Comparison of ENCODE assay signal across 8 mouse cellular contexts in the genomic region with DNA sequence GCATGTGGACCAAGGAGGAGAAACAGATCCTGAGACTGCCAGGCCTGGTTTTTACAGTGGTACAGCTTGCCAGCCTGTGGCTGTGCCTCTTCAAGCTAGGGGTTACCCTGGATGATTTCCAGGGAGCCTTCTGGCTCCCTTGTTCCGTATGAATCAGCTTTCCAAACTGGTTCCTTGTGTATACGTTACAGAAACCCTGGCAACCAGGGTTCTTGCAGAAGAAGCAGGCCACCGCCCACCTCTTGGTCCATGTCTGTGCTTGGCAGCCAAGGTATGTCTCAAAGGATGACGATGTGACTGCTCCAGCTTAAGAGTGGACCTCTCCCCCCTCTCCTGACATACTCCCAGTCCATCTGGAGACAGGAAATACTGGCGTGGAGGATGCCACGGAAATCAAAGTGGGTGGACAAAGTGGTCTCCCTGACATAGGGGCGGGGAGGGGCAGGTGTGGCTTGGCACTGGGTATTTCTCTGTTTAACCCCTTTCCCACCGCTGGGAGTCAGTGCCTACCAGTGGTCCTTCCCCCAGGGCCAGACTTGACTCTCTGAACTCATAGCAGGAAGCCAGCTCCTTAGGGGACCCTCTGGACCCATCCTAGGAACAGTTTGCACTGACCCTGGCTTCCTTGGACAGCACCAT. TPM values are rescaled to one million over a fixed set of nuclear protein-coding genes. Genes with fewer than 3 reads are reported as not detected.
A peak's percentile ranks its signal among the peaks of the same experiment; 100 is the strongest.
DNase-seq lines count a peak whose midpoint lies in the region; ATAC-seq and TF ChIP-seq lines count a peak whose summit lies in the region.

No protein-coding gene starts in this region.

- TF ChIP-seq EP300 in CH12.LX (IDR thresholded peaks at IDR 0.05; ENCODE audit: low read length), result no peak

- in situ Hi-C loops in CH12.LX (cut with MboI; ENCODE audit: low pct_ligation_motif_present, low pct_unique_long_range_greater_than_20kb, low sequenced_read_pairs), result no loop called here

- peak overlapping the region; percentile 61 to 87 (median 76) for H3K4me3 ChIP-seq in CH12.LX (replicated peaks in 1 of 3; ENCODE audit: low read depth in 2 of 3, low read length in 2 of 3, poor library complexity in 1 of 3)
- peak overlapping the region; percentile 41 for H3K4me3 ChIP-seq in embryonic fibroblast, embryonic 13.5 days (ENCODE audit: insufficient read depth, low read length)
- peak overlapping the region; percentile 93 for H3K4me3 ChIP-seq in lung, embryonic 16.5 days (ENCODE audit: low read length)

- no peaks in the 10 kb centered on the region for H3K27me3 ChIP-seq in CH12.LX (replicated peaks)
- no peaks in the 10 kb centered on the region for H3K27me3 ChIP-seq in lung, embryonic 16.5 days (ENCODE audit: control insufficient read depth, insufficient read depth, low read depth, low read length)

- H3K9me3 ChIP-seq in CH12.LX (replicated peaks; ENCODE audit: low read length), result no peaks in the 10 kb centered on the region
- no peaks in the 10 kb centered on the region for H3K9me3 ChIP-seq in lung, embryonic 16.5 days (ENCODE audit: control insufficient read depth, low read length)

- H3K36me3 ChIP-seq in CH12.LX (replicated peaks in 1 of 2; ENCODE audit: control insufficient read depth in 1 of 2, insufficient read depth in 1 of 2, low read length in 1 of 2), result peaks cover 0 to 12% of the 10 kb centered on the region in 2 experiments
- no peaks in the 10 kb centered on the region for H3K36me3 ChIP-seq in lung, embryonic 16.5 days (ENCODE audit: control insufficient read depth, insufficient read depth, low read length)

- H3K4me2 ChIP-seq in CH12.LX (ENCODE audit: insufficient read depth, low read depth, poor library complexity, severe bottlenecking), result peak overlapping the region; percentile 58
- peak overlapping the region; percentile 84 for H3K4me2 ChIP-seq in lung, embryonic 16.5 days (ENCODE audit: low read depth, low read length)

- H3K27ac ChIP-seq in CH12.LX (ENCODE audit: insufficient read depth, low read depth), result no peak overlapping the region
- peak overlapping the region; percentile 57 for H3K27ac ChIP-seq in embryonic fibroblast, embryonic 13.5 days (ENCODE audit: insufficient read depth, low read length)
- peak overlapping the region; percentile 99 for H3K27ac ChIP-seq in lung, embryonic 16.5 days (ENCODE audit: low read length)

- 6% methylated on average over 8 of the region's 8 CpGs for WGBS in lung, embryonic 16.5 days

- no peak for DNase-seq in CH12.LX (ENCODE audit: extremely low read depth)
- peak; percentile 87 for DNase-seq in adipocyte (ENCODE audit: low spot score)
- DNase-seq in heart, postnatal 10 days, result peak; percentile 62 to 65
- DNase-seq in layer of hippocampus, adult 8-10 months (ENCODE audit: low spot score in 2 of 2), result peak; percentile 42 to 52
- DNase-seq in right cerebral cortex, postnatal 14 days, result peak; percentile 58

- ATAC-seq in lung, embryonic 16.5 days (ENCODE audit: low read depth), result peak; percentile 27
- ATAC-seq in inflammation-experienced regulatory T-cells, adult 6 months, result no peak

- H3K79me2 ChIP-seq in CH12.LX (replicated peaks; ENCODE audit: control insufficient read depth, extremely low read depth, insufficient read depth, poor library complexity, severe bottlenecking), result peaks cover 3% of the 10 kb centered on the region; the same call in 1 of the 2 replicates

- peak overlapping the region; percentile 53 for H3K9ac ChIP-seq in CH12.LX (ENCODE audit: insufficient read depth, low read depth)
- peak overlapping the region; percentile 83 for H3K9ac ChIP-seq in lung, embryonic 16.5 days (ENCODE audit: low read length)

- intact Hi-C loops in heart, postnatal 10 days (cut with DNase I), result no loop called here

- peaks cover 6 to 47% of the 10 kb centered on the region in 2 experiments; a peak in 3 of 4 replicates for H3K4me1 ChIP-seq in CH12.LX (ENCODE audit: control insufficient read depth in 1 of 2, insufficient read depth in 2 of 2)
- H3K4me1 ChIP-seq in embryonic fibroblast, embryonic 13.5 days (ENCODE audit: control insufficient read depth, insufficient read depth, low read length), result peaks cover 10% of the 10 kb centered on the region
- H3K4me1 ChIP-seq in lung, embryonic 16.5 days (replicated peaks; ENCODE audit: control insufficient read depth, insufficient read depth, low read length), result peaks cover 52% of the 10 kb centered on the region

- TF ChIP-seq POLR2A in CH12.LX (IDR thresholded peaks at IDR 0.05; ENCODE audit: low read depth, low read length), result no peak
- no peak for TF ChIP-seq POLR2A in embryonic fibroblast, embryonic 13.5 days (IDR thresholded peaks at IDR 0.05; ENCODE audit: low read depth, low read length)

- peak; percentile 32 for TF ChIP-seq RAD21 in CH12.LX (IDR thresholded peaks at IDR 0.05; ENCODE audit: low read depth, low read length)

- dilution Hi-C loops in CH12.LX (cut with MboI; ENCODE audit: extremely low pct_ligation_motif_present, extremely low pct_unique_long_range_greater_than_20kb, low sequenced_read_pairs), result no loop called here

- peak in 1 of 2 experiments; percentile 42; a peak in 1 of 4 replicates for TF ChIP-seq CTCF in CH12.LX (conservative IDR thresholded peaks at IDR 0.05 in 1 of 2, IDR thresholded peaks at IDR 0.05 in 1 of 2; ENCODE audit: low read depth in 2 of 2, low read length in 2 of 2)
- no peak for TF ChIP-seq CTCF in embryonic fibroblast, embryonic 13.5 days (IDR thresholded peaks at IDR 0.05; ENCODE audit: borderline replicate concordance, insufficient read depth, low read length)

TF ChIP-seq in CH12.LX, 34 proteins besides CTCF, POLR2A, EP300 and RAD21:
- TF ChIP-seq MAZ (IDR thresholded peaks at IDR 0.05; ENCODE audit: low read depth, low read length) (no peak), SMC3 (IDR thresholded peaks at IDR 0.05; ENCODE audit: low read depth, low read length) (peak; percentile 2; the same call in 1 of the 2 replicates)

RNA-seq across cellular contexts. Expression of gene Per2, which starts 0.8 kb away (rescaled TPM):
- total RNA-seq in CH12.LX (2012; rRNA removed) (4.2 and 4.7 TPM in 2 replicates), CH12.LX (2014; rRNA removed) (2.7 and 2.8 TPM in 2 replicates)
- polyA plus RNA-seq in CH12.LX (2012; ENCODE audit: insufficient read length, low read depth), result 5.2 and 5.8 TPM in 2 replicates
- polyA plus RNA-seq in embryonic fibroblast, embryonic 13.5 days (2011; ENCODE audit: insufficient read length, low read depth, missing spikeins), result 2.5 and 7.4 TPM in 2 replicates
- total RNA-seq in heart, postnatal 10 days (2021), result 10 to 100 TPM in 1 of 2 experiments, 1 to 10 TPM in 1; 7.5 to 21.1 TPM
- 10 to 100 TPM; 20.4 to 37.6 (median 30.4) TPM for total RNA-seq in layer of hippocampus, adult 8-10 months (2022)
- 10.7 and 12.2 TPM in 2 replicates for polyA plus RNA-seq in lung, embryonic 16.5 days (2015; fragmentation: Nextera tagmentation; extraction: Ambion mirVana)
- polyA plus RNA-seq in inflammation-experienced regulatory T-cells, adult 6 months (2017; shearing (Covaris generic)), result 1 to 10 TPM in 2 of 3 experiments, under 1 TPM in 1; 0.69 to 1.6 (median 1.2) TPM

RNA-seq across cellular contexts. Expression of gene Traf3ip1, which starts 36.1 kb away (rescaled TPM):
- total RNA-seq in CH12.LX (2012; rRNA removed), result 5.0 and 5.5 TPM in 2 replicates
- 5.1 and 5.9 TPM in 2 replicates for total RNA-seq in CH12.LX (2014; rRNA removed)
- polyA plus RNA-seq in CH12.LX (2012; ENCODE audit: insufficient read length, low read depth), result 7.5 and 10.0 TPM in 2 replicates
- 8.0 and 8.8 TPM in 2 replicates for polyA plus RNA-seq in embryonic fibroblast, embryonic 13.5 days (2011; ENCODE audit: insufficient read length, low read depth, missing spikeins)
- total RNA-seq in heart, postnatal 10 days (2021), result 1 to 10 TPM; 4.4 to 5.3 TPM
- 10 to 100 TPM; 13.3 to 14.6 (median 13.8) TPM for total RNA-seq in layer of hippocampus, adult 8-10 months (2022)
- polyA plus RNA-seq in lung, embryonic 16.5 days (2015; fragmentation: Nextera tagmentation; extraction: Ambion mirVana), result 12.8 and 13.0 TPM in 2 replicates
- polyA plus RNA-seq in inflammation-experienced regulatory T-cells, adult 6 months (2017; shearing (Covaris generic)), result 1 to 10 TPM; 3.3 to 4.8 (median 3.3) TPM

RNA-seq across cellular contexts. Expression of gene Hes6, which starts 44.5 kb away (rescaled TPM):
- 25.7 and 32.7 TPM in 2 replicates for total RNA-seq in CH12.LX (2012; rRNA removed)
- 14.6 and 15.4 TPM in 2 replicates for total RNA-seq in CH12.LX (2014; rRNA removed)
- 21.1 and 21.4 TPM in 2 replicates for polyA plus RNA-seq in CH12.LX (2012; ENCODE audit: insufficient read length, low read depth)
- 9.2 and 9.9 TPM in 2 replicates for polyA plus RNA-seq in embryonic fibroblast, embryonic 13.5 days (2011; ENCODE audit: insufficient read length, low read depth, missing spikeins)
- total RNA-seq in heart, postnatal 10 days (2021), result 10 to 100 TPM; 22.2 to 25.0 TPM
- total RNA-seq in layer of hippocampus, adult 8-10 months (2022), result 10 to 100 TPM; 15.0 to 20.8 (median 16.2) TPM
- polyA plus RNA-seq in lung, embryonic 16.5 days (2015; fragmentation: Nextera tagmentation; extraction: Ambion mirVana), result 73.2 and 77.2 TPM in 2 replicates
- polyA plus RNA-seq in inflammation-experienced regulatory T-cells, adult 6 months (2017; shearing (Covaris generic)), result 10 to 100 TPM; 11.0 to 13.3 (median 11.4) TPM

RNA-seq across cellular contexts. Expression of gene Ilkap, which starts 59.7 kb away (rescaled TPM):
- total RNA-seq in CH12.LX (2012; rRNA removed), result 77.9 and 98.8 TPM in 2 replicates
- total RNA-seq in CH12.LX (2014; rRNA removed), result 79.1 and 100 TPM in 2 replicates
- 101 and 115 TPM in 2 replicates for polyA plus RNA-seq in CH12.LX (2012; ENCODE audit: insufficient read length, low read depth)
- polyA plus RNA-seq in embryonic fibroblast, embryonic 13.5 days (2011; ENCODE audit: insufficient read length, low read depth, missing spikeins), result 64.5 and 66.5 TPM in 2 replicates
- 10 to 100 TPM; 48.5 to 54.9 TPM for total RNA-seq in heart, postnatal 10 days (2021)
- 10 to 100 TPM; 58.7 to 73.1 (median 64.3) TPM for total RNA-seq in layer of hippocampus, adult 8-10 months (2022)
- polyA plus RNA-seq in lung, embryonic 16.5 days (2015; fragmentation: Nextera tagmentation; extraction: Ambion mirVana), result 133 and 139 TPM in 2 replicates
- 10 to 100 TPM; 30.1 to 46.9 (median 37.7) TPM for polyA plus RNA-seq in inflammation-experienced regulatory T-cells, adult 6 months (2017; shearing (Covaris generic))

Comparison
In these comparisons a context has a peak if more than half of its experiments do, and no peak if none do; other contexts are left out.
1. H3K4me3 ChIP-seq: peak in every context shown above with its lines; median percentile 93 in lung, embryonic 16.5 days; 76 in CH12.LX; 41 in embryonic fibroblast, embryonic 13.5 days.